Mouse (Mus musculus) liver, postnatal 0 days (tissue): ENCODE measurements around the gene Cdrt4. TPM values are rescaled to one million over a fixed set of nuclear protein-coding genes. Genes with fewer than 3 reads are reported as not detected.
A peak's percentile ranks its signal among the peaks of the same experiment; 100 is the strongest.

Source experiments
- ATAC-seq: fragments of 200-750 bp; cut with Nextera tagmentation; 2 replicates; pipeline ENCODE4 v1.8.0; 2017; ENCODE audit warnings: mild to moderate bottlenecking, moderate library complexity
- DNase-seq: peaks from one replicate; pipeline ENCODE4 v3.0.0-alpha.2; 2016
- H3K27ac ChIP-seq: fragments of 300-500 bp; sonication (generic); 2 replicates; pipeline ENCODE4 v1.5.1; 2014; ENCODE audit warnings: antibody characterized with exemption, moderate library complexity, mild to moderate bottlenecking, low read depth
- H3K27me3 ChIP-seq: fragments of 300-500 bp; sonication (generic); 2 replicates; pipeline ENCODE4 v1.6.1; 2014; ENCODE audit warnings: low read length, control low read depth, mixed read lengths; ENCODE audit not compliant: insufficient read depth
- H3K36me3 ChIP-seq: fragments of 300-500 bp; sonication (generic); replicated peaks from 2 replicates; pipeline ENCODE4 v1.6.1; 2014; ENCODE audit warnings: mild to moderate bottlenecking, control low read depth, low read length, moderate library complexity, mixed read lengths; ENCODE audit not compliant: insufficient read depth
- H3K4me1 ChIP-seq: fragments of 300-500 bp; sonication (generic); 2 replicates; pipeline ENCODE4 v1.6.1; 2014; ENCODE audit warnings: antibody characterized with exemption, mild to moderate bottlenecking, control low read depth; ENCODE audit not compliant: insufficient read depth
- H3K4me2 ChIP-seq: fragments of 300-500 bp; sonication (generic); 2 replicates; pipeline ENCODE4 v1.6.1; 2014; ENCODE audit warnings: low read depth, mild to moderate bottlenecking, low read length, moderate library complexity, mixed read lengths
- H3K4me3 ChIP-seq: fragments of 300-500 bp; sonication (generic); 2 replicates; pipeline ENCODE4 v1.5.1; 2014; ENCODE audit warnings: low read depth, low read length
- H3K9ac ChIP-seq: fragments of 300-500 bp; sonication (generic); replicated peaks from 2 replicates; pipeline ENCODE4 v1.6.1; 2014; ENCODE audit warnings: mild to moderate bottlenecking, moderate library complexity
- H3K9me3 ChIP-seq: fragments of 300-500 bp; sonication (generic); 2 replicates; pipeline ENCODE4 v1.6.1; 2016; ENCODE audit warnings: mild to moderate bottlenecking, control low read depth, low read length, mixed read lengths
- CTCF ChIP-seq: sonication (generic); IDR thresholded peaks from 2 replicates; pipeline ENCODE4 v1.5.1; 2016; ENCODE audit warnings: antibody characterized with exemption, low read depth
- EP300 ChIP-seq: IDR thresholded peaks from 2 replicates; pipeline ENCODE4 v1.6.1; 2016; ENCODE audit warnings: antibody characterized with exemption, low read depth, mild to moderate bottlenecking
- WGBS: fragments of 180-500 bp; shearing (Covaris S2); extraction: QIAGEN DNeasy Blood & Tissue Kit; methylation state at CpG from one replicate; pipeline ENCODE4 v1.1.7; 2014; ENCODE audit not compliant: insufficient replicate concordance; 5-methylcytosine and 5-hydroxymethylcytosine counted together
- polyA plus RNA-seq: library from polyadenylated mRNA; unstranded; fragments of >200 nt; fragmentation: Nextera tagmentation; extraction: Ambion mirVana; gene quantifications from 2 replicates; pipeline ENCODE4 v1.2.1, GENCODE M21; 2015

Cdrt4 gene
- polyA plus RNA-seq, 1 experiment from 2014 or later, result not detected

- Histone ChIP-seq H3K27me3 (no peaks in the 10 kb centered on the region), H3K36me3 (no peaks in the 10 kb centered on the region), H3K4me3 (no peak overlapping the region), H3K9me3 (no peaks in the 10 kb centered on the region), H3K4me1 (no peaks in the 10 kb centered on the region), H3K27ac (no peak overlapping the region), H3K4me2 (no peak overlapping the region), H3K9ac (no peak overlapping the region)
- ATAC-seq (no peak), DNase-seq (no peak)
- TF ChIP-seq CTCF (no peak), EP300 (no peak)
- WGBS, result 48% methylated on average over 6 of the region's 6 CpGs
Observed at GRCm38 (mm10) chr11:62924091-62924761, 26.8 kb upstream of the Cdrt4 start.

DNA sequence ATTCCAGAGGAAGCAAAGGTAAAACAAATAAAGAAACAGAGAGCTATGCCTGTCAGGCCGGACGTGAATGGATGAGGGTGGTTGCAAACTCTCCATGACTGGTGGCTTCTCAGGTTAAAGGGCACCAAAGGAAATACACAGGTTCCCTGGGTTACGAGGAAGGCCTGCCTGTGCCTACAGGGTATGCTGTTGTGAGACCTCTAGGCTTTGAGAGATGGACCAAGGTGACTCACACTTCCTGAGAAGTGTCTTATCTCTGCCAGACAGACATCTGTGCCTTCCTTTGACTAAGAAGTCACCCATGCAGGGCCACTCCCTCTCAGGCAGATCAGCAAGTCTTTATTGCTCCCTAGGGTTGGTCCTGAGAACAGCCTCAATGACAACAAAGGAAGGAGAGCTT is 21.2 kb upstream of the Cdrt4 start:
- H3K27me3 ChIP-seq, result no peaks in the 10 kb centered on the region
- peak; percentile 46; the same call in 1 of the 2 replicates for TF ChIP-seq EP300
- peak; percentile 13; the same call in 1 of the 2 replicates for TF ChIP-seq CTCF
- 16% methylated on average over 3 of the region's 3 CpGs for WGBS
- H3K4me3 ChIP-seq, result no peak overlapping the region
- no peaks in the 10 kb centered on the region for H3K9me3 ChIP-seq
- DNase-seq (no peak), ATAC-seq (peak; percentile 81)
- H3K4me1 ChIP-seq, result peaks cover 9% of the 10 kb centered on the region
- no peak overlapping the region for H3K27ac ChIP-seq
- no peak overlapping the region for H3K9ac ChIP-seq
- H3K36me3 ChIP-seq, result no peaks in the 10 kb centered on the region
- no peak overlapping the region for H3K4me2 ChIP-seq

GRCm38 (mm10) chr11:62930574-62930973 is 20.4 kb upstream of the Cdrt4 start:
- Histone ChIP-seq H3K9ac (no peak overlapping the region), H3K27ac (no peak overlapping the region), H3K4me1 (peaks cover 9% of the 10 kb centered on the region), H3K36me3 (no peaks in the 10 kb centered on the region), H3K4me3 (no peak overlapping the region), H3K9me3 (no peaks in the 10 kb centered on the region), H3K27me3 (no peaks in the 10 kb centered on the region), H3K4me2 (no peak overlapping the region)
- 58% methylated on average over 4 of the region's 4 CpGs for WGBS
- no peak for ATAC-seq
- no peak for TF ChIP-seq EP300
- TF ChIP-seq CTCF, result no peak
- DNase-seq, result no peak

- ATAC-seq (no peak), DNase-seq (no peak)
- Histone ChIP-seq H3K36me3 (no peaks in the 10 kb centered on the region), H3K9me3 (no peaks in the 10 kb centered on the region), H3K9ac (no peak overlapping the region), H3K4me1 (peaks cover 9% of the 10 kb centered on the region), H3K27me3 (no peaks in the 10 kb centered on the region), H3K4me2 (no peak overlapping the region), H3K4me3 (no peak overlapping the region), H3K27ac (no peak overlapping the region)
- TF ChIP-seq CTCF (no peak), EP300 (no peak)
- WGBS, result 63% methylated on average over 5 of the region's 5 CpGs
Observed at GRCm38 (mm10) chr11:62931141-62931540, 19.9 kb upstream of the Cdrt4 start.

GRCm38 (mm10) chr11:62933099-62933498 is 17.9 kb upstream of the Cdrt4 start:
- H3K27ac ChIP-seq, result no peak overlapping the region
- H3K4me2 ChIP-seq, result no peak overlapping the region
- H3K36me3 ChIP-seq, result no peaks in the 10 kb centered on the region
- no peak overlapping the region for H3K9ac ChIP-seq
- H3K4me1 ChIP-seq, result peaks cover 9% of the 10 kb centered on the region
- WGBS, result 84% methylated on average over 9 of the region's 9 CpGs
- DNase-seq (no peak), ATAC-seq (no peak)
- no peaks in the 10 kb centered on the region for H3K9me3 ChIP-seq
- TF ChIP-seq CTCF, result 0 out of 2 replicates have a peak, but pooled peaks have one; percentile 12
- TF ChIP-seq EP300, result no peak
- no peaks in the 10 kb centered on the region for H3K27me3 ChIP-seq
- H3K4me3 ChIP-seq, result no peak overlapping the region

GRCm38 (mm10) chr11:62934795-62935514 is 16.0 kb upstream of the Cdrt4 start:
- TF ChIP-seq EP300 (no peak), CTCF (no peak)
- DNase-seq, result peak; percentile 43
- Histone ChIP-seq H3K27ac (no peak overlapping the region), H3K9me3 (no peaks in the 10 kb centered on the region), H3K4me2 (no peak overlapping the region), H3K4me3 (no peak overlapping the region), H3K36me3 (no peaks in the 10 kb centered on the region), H3K9ac (no peak overlapping the region), H3K27me3 (no peaks in the 10 kb centered on the region), H3K4me1 (peaks cover 5% of the 10 kb centered on the region)
- ATAC-seq, result peak; percentile 93
- 56% methylated on average over 11 of the region's 11 CpGs for WGBS
